Mouse (Mus musculus): Measurements from ENCODE around the gene 1700008O03Rik. TPM values are rescaled to one million over a fixed set of nuclear protein-coding genes. Genes with fewer than 3 reads are reported as not detected.

Gene 1700008O03Rik
- polyA plus RNA-seq, 1 experiment from 2014 or later = 0.98 TPM

- no peaks in the 10 kb centered on the region for H3K27me3 ChIP-seq
- CTCF ChIA-PET = no interaction called here
- in situ Hi-C loops (cut with MboI; ENCODE audit: low pct_unique_long_range_greater_than_20kb) = no loop called here
- DNase-seq (ENCODE audit: low read depth, low spot score) = no peak
- ATAC-seq = no peak
- POLR2A ChIA-PET = interaction anchor here (1.2 kb wide), 1 partner anchor 11 kb away, joined by 3 read pairs; the partner anchor contains the start of gene 1700008O03Rik
- TF ChIP-seq CTCF (IDR thresholded peaks at IDR 0.05) = no peak
These were observed 10.4 kb downstream of the 1700008O03Rik start for GRCm38 (mm10) chr7:44375207-44375606.

- ChIA-PET CTCF (no interaction called here), POLR2A (no interaction called here)
- no peak for TF ChIP-seq CTCF (IDR thresholded peaks at IDR 0.05)
- in situ Hi-C loops (cut with MboI; ENCODE audit: low pct_unique_long_range_greater_than_20kb) = no loop called here
- ATAC-seq (no peak), DNase-seq (ENCODE audit: low read depth, low spot score) (no peak)
- H3K27me3 ChIP-seq = no peaks in the 10 kb centered on the region
These were observed 10.9 kb downstream of the 1700008O03Rik start for GRCm38 (mm10) chr7:44374756-44375155.

DNA sequence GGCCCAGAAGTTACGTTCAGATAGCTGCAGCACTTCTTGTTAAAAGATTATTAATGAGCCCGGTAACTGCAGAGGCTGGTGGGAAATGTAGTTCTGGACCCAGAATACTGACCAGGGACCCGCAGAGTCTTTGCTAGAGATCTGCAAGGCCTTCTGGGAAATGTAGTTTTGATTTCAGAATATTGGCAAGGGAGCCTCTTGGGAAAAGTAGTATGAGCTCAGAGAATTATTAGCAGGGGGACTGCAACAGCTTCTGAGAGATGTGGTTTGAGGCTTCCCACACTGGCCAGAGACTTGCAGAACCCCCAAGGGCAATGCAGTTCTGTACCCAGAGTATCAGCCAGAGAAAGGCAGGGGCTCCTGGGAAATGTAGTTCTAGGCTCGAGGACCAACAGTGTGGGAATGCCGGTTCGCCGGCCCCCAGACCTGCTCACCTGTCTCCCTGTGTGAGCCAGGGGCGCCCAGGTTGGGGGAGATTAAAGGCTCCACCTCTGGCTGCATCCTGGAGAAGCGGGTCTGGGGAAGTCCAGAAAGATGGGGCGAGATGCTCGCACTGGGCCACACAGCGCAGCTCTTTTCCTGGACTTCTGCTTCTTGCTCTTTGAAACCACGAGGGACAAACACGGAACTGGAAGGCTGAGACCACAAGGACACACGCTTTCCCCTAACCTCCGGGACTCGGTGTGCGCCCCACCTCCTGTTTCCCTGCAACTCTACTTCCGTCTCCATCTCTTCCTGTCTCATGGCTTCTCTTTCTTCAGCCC is 11.5 kb downstream of the 1700008O03Rik start:
- in situ Hi-C loops (cut with MboI; ENCODE audit: low pct_unique_long_range_greater_than_20kb) = no loop called here
- peak; percentile 93 for ATAC-seq
- H3K27me3 ChIP-seq = no peaks in the 10 kb centered on the region
- ChIA-PET POLR2A (interaction anchor here (0.6 kb wide), 1 partner anchor 120 kb away, joined by 5 read pairs; no protein-coding TSS in a partner anchor), CTCF (interaction anchor here (1.7 kb wide), 1 partner anchor 12 kb away, joined by 5 read pairs; no protein-coding TSS in a partner anchor)
- no peak for TF ChIP-seq CTCF (IDR thresholded peaks at IDR 0.05)
- peak; percentile 81 for DNase-seq (ENCODE audit: low read depth, low spot score)

DNA sequence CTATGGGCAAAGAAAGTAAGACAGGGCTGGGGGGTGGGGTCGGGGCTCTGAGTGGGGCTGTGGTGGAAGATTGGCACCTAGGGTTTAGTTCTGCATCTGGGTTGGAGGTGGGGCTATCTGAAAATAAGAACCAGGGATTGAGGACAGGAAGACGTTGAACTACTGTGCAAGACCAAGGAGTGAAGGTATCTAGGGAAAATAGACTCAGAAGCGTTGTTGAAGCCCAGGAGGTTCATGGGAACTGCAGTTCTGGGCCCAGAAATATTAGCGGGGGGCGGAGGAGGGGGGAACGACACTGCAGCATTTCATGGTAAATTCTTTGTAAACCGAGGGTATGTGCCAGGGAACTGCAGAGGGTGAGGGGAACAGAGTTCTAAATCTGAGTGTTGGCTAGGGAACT is 12.2 kb downstream of the 1700008O03Rik start:
- no peak for TF ChIP-seq CTCF (IDR thresholded peaks at IDR 0.05)
- DNase-seq (ENCODE audit: low read depth, low spot score) (no peak), ATAC-seq (no peak)
- H3K27me3 ChIP-seq = no peaks in the 10 kb centered on the region
- CTCF ChIA-PET = interaction anchor here (1.7 kb wide), 1 partner anchor 11 kb away, joined by 5 read pairs; no protein-coding TSS in a partner anchor
- in situ Hi-C loops (cut with MboI; ENCODE audit: low pct_unique_long_range_greater_than_20kb) = no loop called here
- POLR2A ChIA-PET = no interaction called here

DNA sequence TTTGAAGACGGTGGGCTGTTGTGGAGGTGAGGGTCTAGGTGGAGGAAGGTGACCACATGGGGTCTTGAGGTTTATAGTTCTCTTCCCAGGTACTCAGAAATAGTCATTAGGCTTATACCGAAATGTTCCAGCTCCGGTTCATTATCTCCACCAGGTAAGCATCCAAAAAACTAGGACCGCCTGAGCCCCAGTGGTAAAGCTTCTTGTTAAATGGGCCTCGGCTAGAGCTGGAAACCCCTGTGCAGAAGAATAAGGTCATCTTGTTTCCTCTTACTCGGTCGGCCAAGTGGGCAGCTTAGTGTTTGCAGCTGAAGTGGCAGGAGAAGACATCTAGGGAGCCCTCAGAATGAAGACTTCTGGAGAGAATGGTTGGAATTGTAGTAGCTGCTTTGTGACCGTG is 12.9 kb downstream of the 1700008O03Rik start:
- ChIA-PET CTCF (interaction anchor here (1.7 kb wide), 1 partner anchor 10 kb away, joined by 5 read pairs; no protein-coding TSS in a partner anchor), POLR2A (no interaction called here)
- in situ Hi-C loops (cut with MboI; ENCODE audit: low pct_unique_long_range_greater_than_20kb) = no loop called here
- ATAC-seq (no peak), DNase-seq (ENCODE audit: low read depth, low spot score) (no peak)
- no peak for TF ChIP-seq CTCF (IDR thresholded peaks at IDR 0.05)
- no peaks in the 10 kb centered on the region for H3K27me3 ChIP-seq

DNA sequence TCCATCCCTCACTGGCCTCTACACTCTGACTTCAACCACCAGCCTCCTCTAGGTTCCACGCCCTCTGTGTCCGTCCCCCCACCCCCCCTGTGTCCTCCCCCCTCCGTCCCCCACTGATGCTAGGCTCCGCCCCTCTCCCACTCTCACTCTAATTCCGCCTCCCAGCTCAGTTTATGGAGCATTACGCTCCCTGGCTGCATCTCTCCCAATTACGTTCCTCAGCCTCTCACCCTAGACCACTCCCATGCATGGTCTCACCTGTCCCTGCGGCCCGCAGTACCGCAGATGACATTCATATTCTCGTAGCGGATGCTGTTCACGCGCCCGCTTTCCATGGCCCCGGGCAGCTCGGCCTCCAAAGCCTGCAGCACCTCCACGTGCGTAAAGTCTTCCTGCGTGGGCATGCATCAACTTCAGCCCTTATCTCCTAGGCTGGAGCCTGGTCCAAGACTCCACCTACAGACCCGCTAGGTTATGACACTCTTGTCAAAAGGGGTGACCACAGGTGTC is 24.8 kb downstream of the 1700008O03Rik start:
- POLR2A ChIA-PET = no interaction called here
- in situ Hi-C loops (cut with MboI; ENCODE audit: low pct_unique_long_range_greater_than_20kb) = no loop called here
- CTCF ChIA-PET = no interaction called here

GRCm38 (mm10) chr7:44359908-44360672 is 25.5 kb downstream of the 1700008O03Rik start:
- in situ Hi-C loops (cut with MboI; ENCODE audit: low pct_unique_long_range_greater_than_20kb) = loop anchor here (10.0 kb wide), 1 partner anchor 55 kb away; the partner anchor contains the start of gene Clec11a
- CTCF ChIA-PET = no interaction called here
- ATAC-seq = peak; percentile 68
- POLR2A ChIA-PET = interaction anchor here (0.6 to 1.2 kb wide), 2 partner anchors 23 to 88 kb away, joined by 4 read pairs; no protein-coding TSS in a partner anchor
- H3K27me3 ChIP-seq = peaks cover 30% of the 10 kb centered on the region
- no peak for TF ChIP-seq CTCF (IDR thresholded peaks at IDR 0.05)
- peak; percentile 42 for DNase-seq (ENCODE audit: low read depth, low spot score)

More for the DNA sequence above, 24.8 kb downstream of the 1700008O03Rik start:
- no peak for TF ChIP-seq CTCF (IDR thresholded peaks at IDR 0.05)
- ATAC-seq (no peak), DNase-seq (ENCODE audit: low read depth, low spot score) (no peak)
- H3K27me3 ChIP-seq = peaks cover 22% of the 10 kb centered on the region

DNA sequence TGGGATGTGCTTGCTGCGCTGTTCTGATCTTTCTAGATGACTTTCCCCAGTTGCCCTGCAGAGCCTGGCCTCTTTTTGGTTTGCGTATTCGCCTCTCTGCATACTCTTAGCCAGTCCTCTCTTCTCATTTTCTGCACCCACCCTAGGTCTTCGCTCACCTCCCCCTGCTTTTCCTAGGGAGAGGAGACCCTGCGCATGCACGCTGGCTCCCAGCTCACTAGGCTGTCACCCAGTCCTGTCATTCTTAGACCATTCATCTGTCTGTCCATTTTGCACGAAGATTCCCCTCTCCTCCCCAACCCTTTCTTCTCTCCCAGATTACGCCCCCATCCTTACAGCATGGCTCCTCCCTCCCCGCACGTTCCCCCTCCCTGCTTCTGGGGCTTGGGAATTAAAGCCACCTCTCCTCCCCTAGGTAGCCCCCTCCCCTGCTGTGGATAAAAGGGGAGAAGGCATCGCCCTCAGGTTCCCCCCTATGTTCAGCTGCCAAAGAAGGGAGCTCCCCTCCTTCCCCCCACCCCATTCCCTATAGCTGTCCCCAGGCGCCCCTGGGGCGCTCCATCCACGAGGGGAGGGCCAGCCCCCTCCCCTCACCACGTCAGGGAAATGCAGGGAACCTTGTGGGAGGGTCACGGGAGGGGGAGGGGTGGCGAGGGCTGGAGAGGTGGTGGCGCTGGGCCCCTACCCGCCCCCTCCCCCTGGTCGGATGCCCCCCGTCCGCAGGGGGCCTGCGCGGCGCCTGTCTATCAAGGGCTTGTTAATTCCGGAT is 26.6 kb downstream of the 1700008O03Rik start:
- CTCF ChIA-PET = no interaction called here
- ATAC-seq = no peak
- no peak for TF ChIP-seq CTCF (IDR thresholded peaks at IDR 0.05)
- no peak for DNase-seq (ENCODE audit: low read depth, low spot score)
- peaks cover 40% of the 10 kb centered on the region for H3K27me3 ChIP-seq
- POLR2A ChIA-PET = interaction anchor here (1.2 kb wide), 1 partner anchor 24 kb away, joined by 4 read pairs; no protein-coding TSS in a partner anchor
- in situ Hi-C loops (cut with MboI; ENCODE audit: low pct_unique_long_range_greater_than_20kb) = loop anchor here (10.0 kb wide), 1 partner anchor 54 kb away; the partner anchor contains the start of gene Clec11a

DNA sequence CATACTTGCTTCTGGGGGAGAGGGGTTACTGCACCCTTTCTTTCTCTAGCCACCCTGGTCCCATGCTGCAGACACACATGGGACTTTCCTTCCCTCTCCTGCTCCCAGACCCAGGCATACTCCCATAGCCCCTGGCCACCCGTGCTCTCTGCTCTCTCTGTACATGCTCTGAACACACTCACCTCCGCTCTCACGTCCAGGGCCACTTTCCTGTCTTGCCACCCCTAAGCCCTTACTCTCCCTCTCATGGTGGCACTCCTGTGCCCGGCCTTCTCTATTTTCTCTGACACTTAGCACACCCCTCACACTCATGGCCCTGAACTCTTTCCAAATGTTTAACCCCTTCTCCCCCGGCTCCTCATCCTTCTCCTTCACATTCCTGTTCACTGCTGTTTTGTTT is 27.6 kb downstream of the 1700008O03Rik start:
- in situ Hi-C loops (cut with MboI; ENCODE audit: low pct_unique_long_range_greater_than_20kb) = loop anchor here (10.0 kb wide), 1 partner anchor 53 kb away; the partner anchor contains the start of gene Clec11a
- no peak for TF ChIP-seq CTCF (IDR thresholded peaks at IDR 0.05)
- no peak for DNase-seq (ENCODE audit: low read depth, low spot score)
- peaks cover 51% of the 10 kb centered on the region for H3K27me3 ChIP-seq
- ChIA-PET POLR2A (no interaction called here), CTCF (no interaction called here)
- ATAC-seq = no peak

DNA sequence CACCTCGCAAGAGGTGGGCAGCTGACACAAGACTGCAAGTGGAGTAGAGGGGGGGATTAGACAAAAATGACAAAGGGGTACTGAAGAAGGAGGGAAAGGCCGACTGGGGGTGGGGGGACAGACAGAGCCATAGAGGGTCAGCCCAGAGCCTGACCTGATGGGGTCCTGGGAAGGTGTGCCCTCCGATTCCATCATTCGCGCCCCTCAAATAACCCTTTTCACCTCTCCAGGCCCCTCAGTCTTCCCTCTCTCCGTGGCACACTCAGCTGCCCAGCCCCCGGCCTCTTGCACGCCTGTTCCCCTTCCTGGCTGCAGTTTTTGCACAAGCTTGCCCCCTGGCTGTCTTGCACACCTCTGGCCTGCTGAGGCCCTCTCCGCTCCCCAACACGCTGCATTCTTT is 28.1 kb downstream of the 1700008O03Rik start:
- H3K27me3 ChIP-seq = peaks cover 55% of the 10 kb centered on the region
- ATAC-seq (no peak), DNase-seq (ENCODE audit: low read depth, low spot score) (no peak)
- POLR2A ChIA-PET = interaction anchor here (0.6 kb wide), 1 partner anchor 15 kb away, joined by 3 read pairs; no protein-coding TSS in a partner anchor
- CTCF ChIA-PET = no interaction called here
- no peak for TF ChIP-seq CTCF (IDR thresholded peaks at IDR 0.05)
- in situ Hi-C loops (cut with MboI; ENCODE audit: low pct_unique_long_range_greater_than_20kb) = loop anchor here (10.0 kb wide), 1 partner anchor 53 kb away; the partner anchor contains the start of gene Clec11a
